Mouse (Mus musculus) myocyte (in vitro differentiated cells): ENCODE data around the gene Ap5s1. TPM values are rescaled to one million over a fixed set of nuclear protein-coding genes. Genes with fewer than 3 reads are reported as not detected.
A peak's percentile ranks its signal among the peaks of the same experiment; 100 is the strongest.

Experiments
- H3K27me3 ChIP-seq: one replicate; pipeline ENCODE4 v1.6.1; 2011; ENCODE audit not compliant: control insufficient read depth, insufficient read depth, insufficient read length
- H3K36me3 ChIP-seq: one replicate; pipeline ENCODE4 v1.6.1; 2011; ENCODE audit not compliant: control insufficient read depth, insufficient read depth
- H3K4me2 ChIP-seq: one replicate; pipeline ENCODE4 v1.6.1; 2011; ENCODE audit warnings: low read depth, control low read depth
- H3K4me3 ChIP-seq: one replicate; pipeline ENCODE4 v1.5.1; 2011; ENCODE audit warnings: mild to moderate bottlenecking, control low read depth, moderate library complexity
- H3K79me2 ChIP-seq: one replicate; pipeline ENCODE4 v1.6.1; 2011; ENCODE audit not compliant: control insufficient read depth, insufficient read depth
- H3ac ChIP-seq: one replicate; pipeline ENCODE4 v1.6.1; 2011; ENCODE audit not compliant: control insufficient read depth, insufficient read length
- CEBPB ChIP-seq: IDR thresholded peaks from 2 replicates; pipeline ENCODE4 v1.6.1; 2011; ENCODE audit warnings: mild to moderate bottlenecking, moderate library complexity; ENCODE audit not compliant: poor library complexity, insufficient read depth, severe bottlenecking
- E2F4 ChIP-seq: IDR thresholded peaks from one replicate; pipeline ENCODE4 v1.6.1; 2011; ENCODE audit warnings: mild to moderate bottlenecking, control low read depth, moderate library complexity; ENCODE audit not compliant: insufficient read depth
- MAX ChIP-seq: IDR thresholded peaks from one replicate; pipeline ENCODE4 v1.6.1; 2011; ENCODE audit warnings: low read depth, mild to moderate bottlenecking, control low read depth
- MYOD1 ChIP-seq, 3 experiments: IDR thresholded peaks; one replicate each; pipeline ENCODE4 v1.6.1; 2011; ENCODE audit warnings: control low read depth in 2 of 3, low read depth in 2 of 3, mild to moderate bottlenecking in 2 of 3, moderate library complexity in 1 of 3; ENCODE audit not compliant: insufficient read length in 2 of 3, control insufficient read depth in 1 of 3
- MYOG ChIP-seq, 3 experiments: IDR thresholded peaks; one replicate each; pipeline ENCODE4 v1.6.1; 2011; ENCODE audit warnings: control low read depth in 2 of 3, low read depth in 2 of 3, mild to moderate bottlenecking in 2 of 3; ENCODE audit not compliant: insufficient read length in 2 of 3, control insufficient read depth in 1 of 3, insufficient read depth in 1 of 3
- POLR2A ChIP-seq: IDR thresholded peaks from one replicate; pipeline ENCODE4 v1.6.1; 2011; ENCODE audit warnings: low read depth, mild to moderate bottlenecking, control low read depth, moderate library complexity; ENCODE audit not compliant: insufficient read length
- POLR2AphosphoS2 ChIP-seq: IDR thresholded peaks from one replicate; pipeline ENCODE4 v1.6.1; 2011; ENCODE audit warnings: low read depth, control low read depth; ENCODE audit not compliant: insufficient read length
- REST ChIP-seq: IDR thresholded peaks from one replicate; pipeline ENCODE4 v1.6.1; 2011; ENCODE audit warnings: mild to moderate bottlenecking, control low read depth, moderate library complexity; ENCODE audit not compliant: insufficient read depth, insufficient read length
- SRF ChIP-seq: IDR thresholded peaks from one replicate; pipeline ENCODE4 v1.6.1; 2011; ENCODE audit warnings: low read depth; ENCODE audit not compliant: control insufficient read depth, insufficient read length
- TCF12 ChIP-seq: IDR thresholded peaks from one replicate; pipeline ENCODE4 v1.6.1; 2011; ENCODE audit warnings: mild to moderate bottlenecking, control low read depth; ENCODE audit not compliant: poor library complexity, insufficient read depth, severe bottlenecking
- TCF3 ChIP-seq: IDR thresholded peaks from one replicate; pipeline ENCODE4 v1.6.1; 2011; ENCODE audit warnings: low read depth, control low read depth; ENCODE audit not compliant: insufficient read length
- USF1 ChIP-seq: IDR thresholded peaks from one replicate; pipeline ENCODE4 v1.6.1; 2011; ENCODE audit warnings: low read depth, mild to moderate bottlenecking, control low read depth, moderate library complexity
- polyA plus RNA-seq: library from polyadenylated mRNA; unstranded; fragments of >200 nt; fragmentation: generic; extraction: Trizol; gene quantifications from one replicate; pipeline ENCODE4 v1.2.1, GENCODE M21; 2012; ENCODE audit warnings: missing spikeins

Gene Ap5s1
- polyA plus RNA-seq, result 33.6 TPM

- TF ChIP-seq USF1 (no peak), CEBPB (no peak), E2F4 (no peak), POLR2AphosphoS2 (no peak)
- Histone ChIP-seq H3K79me2 (peaks cover 5% of the 10 kb centered on the region), H3K27me3 (no peaks in the 10 kb centered on the region), H3K4me2 (no peak within 1 kb of the TSS), H3K4me3 (no peak within 1 kb of the TSS), H3K36me3 (no peaks in the 10 kb centered on the region), H3ac (no peak within 1 kb of the TSS)
Observed at GRCm38 (mm10) chr2:131206778-131207177, at the start of gene Ap5s1. TSS of gene Ap5s1 (plus strand) at chr2:131207078.

- H3ac ChIP-seq, result peak overlapping the region; percentile 20
- H3K4me2 ChIP-seq, result peak overlapping the region; percentile 75
- H3K36me3 ChIP-seq, result no peaks in the 10 kb centered on the region
- H3K79me2 ChIP-seq, result peaks cover 11% of the 10 kb centered on the region
- H3K4me3 ChIP-seq, result peak overlapping the region; percentile 59
- no peaks in the 10 kb centered on the region for H3K27me3 ChIP-seq
- no peak for TF ChIP-seq E2F4
- TF ChIP-seq REST, result no peak
- TF ChIP-seq POLR2AphosphoS2, result no peak
- no peak for TF ChIP-seq TCF3
- TF ChIP-seq TCF12, result no peak
- no peak for TF ChIP-seq CEBPB
- TF ChIP-seq USF1, result no peak
- no peak for TF ChIP-seq POLR2A
- TF ChIP-seq MAX, result no peak
- TF ChIP-seq MYOG (IDR thresholded peaks at IDR 0.05; ENCODE audit: control insufficient read depth in 1 of 3, insufficient read depth in 1 of 3, insufficient read length in 2 of 3, low read depth in 2 of 3), result no peak
- TF ChIP-seq MYOD1 (IDR thresholded peaks at IDR 0.05; ENCODE audit: control insufficient read depth in 1 of 3, insufficient read length in 2 of 3, low read depth in 2 of 3), result no peak
- TF ChIP-seq SRF, result no peak
Observed at GRCm38 (mm10) chr2:131159491-131159910, 47.4 kb upstream of the Ap5s1 start.

DNA sequence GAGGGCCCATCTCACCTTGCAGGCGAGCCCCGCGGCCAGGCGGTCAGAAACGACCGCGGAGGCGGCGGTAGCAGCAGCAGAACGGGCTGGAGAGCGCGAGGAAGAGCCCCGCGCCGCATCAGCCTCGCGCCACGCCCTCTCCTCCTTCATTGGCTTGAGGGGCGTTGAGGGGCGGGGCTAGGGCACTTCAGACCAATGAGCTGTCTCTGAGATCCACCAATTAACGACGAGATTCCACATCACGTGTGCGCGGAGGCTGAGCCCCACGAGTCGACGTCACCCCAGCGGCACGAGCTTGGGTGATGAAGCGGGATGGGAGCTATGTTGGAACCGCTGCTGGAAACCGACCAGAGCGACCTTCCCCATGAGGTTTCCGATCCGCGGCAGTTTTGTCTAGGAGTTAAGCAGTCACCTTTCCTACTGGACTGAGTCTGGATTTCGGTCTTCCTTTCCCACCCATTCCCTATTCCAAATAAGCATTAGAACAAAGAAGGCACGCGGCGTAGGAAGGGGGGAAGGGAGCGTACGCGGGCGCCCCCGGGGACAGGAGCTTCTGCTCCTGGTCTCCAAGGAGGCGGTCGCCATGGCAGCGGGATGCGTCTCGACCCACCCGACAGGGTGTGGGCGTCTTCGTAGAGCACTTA, 46.8 kb upstream of the Ap5s1 start, which contains the start of gene 1700037H04Rik:
Gene 1700037H04Rik (minus strand): TSS at position 144 of the 644 bp plus-strand sequence.
- H3K79me2 ChIP-seq, result peaks cover 11% of the 10 kb centered on the region

GRCm38 (mm10) chr2:131160671-131161111, 46.2 kb upstream of the Ap5s1 start:
- Histone ChIP-seq H3K4me3 (peak overlapping the region; percentile 59), H3K27me3 (no peaks in the 10 kb centered on the region), H3K79me2 (peaks cover 11% of the 10 kb centered on the region), H3K36me3 (no peaks in the 10 kb centered on the region), H3K4me2 (peak overlapping the region; percentile 95), H3ac (peak overlapping the region; percentile 20)
- TF ChIP-seq E2F4 (no peak), POLR2A (no peak), SRF (no peak), POLR2AphosphoS2 (no peak)

More for the DNA sequence above, 46.8 kb upstream of the Ap5s1 start, which contains the start of gene 1700037H04Rik:
- Histone ChIP-seq H3K4me3 (peak within 1 kb of the TSS; percentile 59), H3ac (peak within 1 kb of the TSS; percentile 20), H3K4me2 (peak within 1 kb of the TSS; percentile 95), H3K27me3 (no peaks in the 10 kb centered on the region), H3K36me3 (no peaks in the 10 kb centered on the region)
- TF ChIP-seq CEBPB, result no peak
- no peak for TF ChIP-seq MYOD1 (IDR thresholded peaks at IDR 0.05; ENCODE audit: control insufficient read depth in 1 of 3, insufficient read length in 2 of 3, low read depth in 2 of 3)
- TF ChIP-seq MYOG (IDR thresholded peaks at IDR 0.05; ENCODE audit: control insufficient read depth in 1 of 3, insufficient read depth in 1 of 3, insufficient read length in 2 of 3, low read depth in 2 of 3), result no peak
- peak; percentile 66 for TF ChIP-seq SRF
- peak; percentile 59 for TF ChIP-seq MAX
- peak; percentile 90 for TF ChIP-seq POLR2A
- TF ChIP-seq TCF12, result no peak
- no peak for TF ChIP-seq TCF3
- TF ChIP-seq POLR2AphosphoS2, result peak; percentile 88
- peak; percentile 99 for TF ChIP-seq USF1
- TF ChIP-seq REST, result no peak
- peak; percentile 35 for TF ChIP-seq E2F4

DNA sequence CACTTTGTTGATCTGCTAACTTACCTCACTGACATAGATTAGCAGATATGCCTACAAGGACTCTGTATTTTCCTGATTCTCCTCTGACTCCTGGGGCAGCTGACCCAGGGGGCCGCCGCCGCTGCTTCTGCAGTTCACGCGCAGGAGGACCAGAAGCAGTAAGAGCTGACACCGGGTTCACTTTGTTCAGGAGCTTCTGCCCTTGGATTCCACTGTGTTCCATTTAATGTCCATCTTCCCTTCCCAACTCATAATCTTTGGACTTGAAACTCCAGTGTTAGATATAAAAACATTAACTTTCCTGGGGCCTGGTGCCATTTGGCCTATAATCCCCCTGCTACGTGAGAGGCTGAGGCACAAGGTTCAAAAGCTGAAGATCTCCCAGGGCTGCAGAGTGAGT, 43.0 kb upstream of the Ap5s1 start:
- H3K27me3 ChIP-seq, result no peaks in the 10 kb centered on the region
- peaks cover 6% of the 10 kb centered on the region for H3K79me2 ChIP-seq
- no peak overlapping the region for H3ac ChIP-seq
- H3K4me3 ChIP-seq, result no peak overlapping the region
- H3K4me2 ChIP-seq, result no peak overlapping the region
- no peaks in the 10 kb centered on the region for H3K36me3 ChIP-seq
- TF ChIP-seq POLR2AphosphoS2 (no peak), POLR2A (no peak), SRF (no peak), E2F4 (no peak), MYOD1 (IDR thresholded peaks at IDR 0.05; ENCODE audit: control insufficient read depth in 1 of 3, insufficient read length in 2 of 3, low read depth in 2 of 3) (no peak), TCF3 (no peak), USF1 (no peak), MAX (no peak), MYOG (IDR thresholded peaks at IDR 0.05; ENCODE audit: control insufficient read depth in 1 of 3, insufficient read depth in 1 of 3, insufficient read length in 2 of 3, low read depth in 2 of 3) (no peak), TCF12 (no peak), REST (no peak), CEBPB (no peak)
